Mouse (Mus musculus) c-Kit-positive CD71-negative TER-119-negative erythroid progenitor cells, embryonic 14.5 days (primary cell): ENCODE results near the gene Slc1a6.
"Not testable (repeated sequence)": the region's sequence is repeated elsewhere in the genome, so short reads cannot be mapped to it uniquely, and the experiment has no call there.

Experiments
- DNase-seq: peaks from one replicate; pipeline ENCODE4 v3.0.0-alpha.2; 2013; ENCODE audit warnings: low read depth

The Slc1a6 gene

DNA sequence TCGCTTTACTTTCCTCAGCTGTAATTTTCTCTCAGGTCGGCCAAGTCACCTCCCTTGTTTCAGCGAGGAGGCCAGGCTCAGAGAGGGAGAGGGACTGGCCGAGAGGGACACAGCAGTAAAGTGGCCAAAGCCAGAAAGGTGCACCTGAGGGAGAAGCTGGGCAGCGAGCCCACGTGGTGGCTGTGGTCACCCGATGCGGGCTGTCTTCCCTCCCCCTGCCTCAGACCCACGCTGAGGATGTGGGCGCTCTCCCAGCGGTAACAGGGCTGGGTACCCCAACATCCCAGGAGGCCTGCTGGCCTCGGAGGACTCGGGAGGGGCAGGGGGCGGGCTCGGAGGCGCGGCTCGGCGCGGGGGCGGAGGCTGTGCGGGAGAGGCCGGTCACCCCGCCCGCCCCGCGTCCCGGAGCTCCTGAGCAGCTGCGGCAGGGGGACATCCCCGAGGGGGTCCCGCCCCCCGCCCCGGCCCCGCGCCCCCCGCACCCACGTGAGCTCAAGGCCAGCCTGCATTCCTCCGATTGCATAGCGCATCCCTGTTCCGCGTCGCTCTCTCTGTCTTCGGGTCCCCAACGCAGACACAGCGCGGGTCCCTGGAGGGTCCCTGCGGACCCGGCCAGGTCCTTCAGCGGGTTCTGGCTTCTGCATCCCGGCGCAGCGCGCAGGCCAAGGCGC is at the start of gene Slc1a6:
TSS of gene Slc1a6 (plus strand) at position 516 of the 671 bp plus-strand sequence.
- no peak for DNase-seq

DNA sequence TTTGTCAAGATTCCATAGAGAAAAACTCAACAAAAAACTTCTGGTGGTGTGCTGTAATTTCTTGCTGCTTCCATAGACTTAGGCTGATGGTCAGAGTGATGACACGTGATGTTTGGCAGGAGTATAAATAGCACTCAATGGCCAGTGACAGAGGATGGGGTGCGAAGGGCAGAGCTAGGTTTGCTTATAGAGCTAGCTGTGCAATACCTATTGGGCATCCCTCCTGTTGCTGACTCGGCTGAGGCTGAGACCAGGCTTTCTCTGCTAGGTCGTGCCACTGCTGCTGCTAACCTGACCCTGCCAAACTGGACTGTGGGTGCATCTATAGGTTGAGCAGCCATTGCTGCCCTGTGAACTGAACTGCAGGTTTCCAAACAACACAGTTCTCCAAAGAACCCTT is 40.5 kb upstream of the Slc1a6 start:
- DNase-seq, result no peak

DNA sequence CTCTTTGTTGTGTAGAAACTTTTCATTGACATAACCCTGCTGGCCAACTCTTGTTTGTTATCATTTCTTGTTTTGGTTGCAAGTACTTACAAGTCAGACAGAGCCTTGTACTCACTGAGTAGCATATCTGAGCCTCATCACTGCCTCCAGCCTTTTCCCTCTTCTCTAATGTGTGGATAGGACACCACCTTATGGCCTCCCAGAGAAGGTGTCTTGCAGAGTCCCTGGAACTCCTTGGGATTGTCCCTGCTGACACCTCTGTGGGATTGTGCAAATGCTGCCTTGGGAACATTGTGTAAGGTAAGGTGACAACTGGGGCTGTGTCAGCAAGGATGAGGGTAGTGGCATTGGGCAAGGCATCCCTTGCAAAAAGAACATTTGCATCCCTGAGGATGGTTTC is 36.6 kb upstream of the Slc1a6 start:
- DNase-seq, result no peak

DNA sequence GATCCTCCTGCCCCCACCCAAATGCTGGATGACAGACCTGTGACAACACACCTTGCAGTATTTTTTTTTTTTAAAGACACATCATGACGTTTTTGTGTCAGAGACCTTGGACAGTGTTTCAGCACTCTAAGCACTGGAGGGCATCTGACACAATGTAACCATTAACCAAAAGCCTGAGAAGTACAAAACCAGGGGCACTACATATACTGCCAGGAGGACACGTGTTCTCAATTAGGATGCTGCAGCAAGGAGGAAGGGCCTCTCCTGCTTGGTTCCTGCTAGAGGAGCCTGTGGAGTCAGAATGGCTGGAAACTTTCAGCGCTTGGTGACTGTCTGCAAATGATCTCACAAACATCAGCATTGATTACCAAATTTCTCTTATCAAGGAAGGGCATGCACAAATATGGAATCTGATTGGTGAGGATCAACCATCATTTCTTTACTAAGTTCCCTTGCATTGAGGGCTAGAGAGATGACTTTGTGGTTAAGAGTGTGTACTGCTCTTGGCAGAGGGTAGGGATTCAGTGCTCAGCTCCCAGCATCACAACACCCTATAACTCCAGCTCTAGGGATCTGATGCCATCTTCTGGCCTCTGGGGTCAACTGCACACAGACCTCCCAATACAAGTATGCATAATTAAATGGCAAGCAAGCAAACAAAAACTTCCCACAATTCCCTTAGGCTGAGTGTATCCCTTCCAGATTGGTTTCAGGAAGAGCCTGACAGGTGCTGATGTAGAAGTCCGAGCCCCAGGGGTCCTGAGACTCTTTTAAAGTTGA is 34.7 kb upstream of the Slc1a6 start:
- no peak for DNase-seq

DNA sequence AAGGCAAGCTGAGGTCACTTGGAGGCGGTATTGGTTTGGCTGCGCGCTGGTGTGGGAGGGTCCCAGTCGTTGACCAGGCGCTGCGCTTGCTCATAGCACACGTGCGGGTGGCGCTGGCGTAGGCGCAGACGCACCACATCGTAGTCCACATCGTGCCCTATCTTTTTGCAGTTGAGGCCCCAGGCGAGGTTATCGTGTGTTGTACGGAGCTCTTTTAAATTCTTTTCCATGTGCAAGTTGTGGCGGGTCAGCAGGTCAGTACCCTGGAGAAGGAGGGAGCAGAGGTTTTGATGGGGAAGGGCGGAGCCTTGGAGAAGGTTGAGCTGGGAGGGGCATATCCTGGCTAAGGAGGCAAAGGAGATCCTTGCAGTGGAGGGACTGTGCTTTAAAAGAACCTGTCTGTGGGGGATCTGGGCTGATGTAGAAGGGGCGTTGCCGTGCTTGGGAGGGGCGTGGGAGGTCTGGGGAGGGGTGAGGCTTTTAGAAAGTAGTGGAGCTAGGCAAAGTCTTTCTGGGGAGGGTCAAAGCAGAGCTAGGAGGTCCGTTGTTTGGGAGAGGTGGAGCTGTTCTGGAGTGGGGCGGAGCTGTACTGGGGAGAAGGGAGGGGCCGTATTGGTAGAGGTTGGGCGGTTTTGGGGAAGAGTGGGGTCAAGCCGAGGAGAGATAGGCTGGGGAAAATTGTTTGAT is 33.1 kb upstream of the Slc1a6 start:
- no peak for DNase-seq

DNA sequence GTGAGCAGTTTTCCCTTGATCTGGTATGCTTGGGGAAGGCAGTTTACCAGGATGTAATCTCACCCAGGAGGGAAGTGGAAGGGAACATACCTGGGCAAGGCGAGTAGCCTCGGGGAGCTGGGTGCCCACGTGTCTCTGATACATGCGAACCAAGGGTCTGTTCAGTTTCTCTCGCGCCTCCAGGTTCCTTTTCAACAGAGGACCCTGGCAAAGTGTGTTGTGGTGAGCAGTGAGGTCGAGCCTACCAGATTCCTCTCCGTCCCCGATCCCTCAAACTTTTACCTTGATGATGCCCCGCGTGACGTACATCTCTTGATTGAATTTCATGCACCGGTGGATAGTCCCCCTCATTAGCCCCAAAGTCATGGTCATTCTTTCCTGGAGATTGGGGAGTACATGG is 32.1 kb upstream of the Slc1a6 start:
- no peak for DNase-seq

DNA sequence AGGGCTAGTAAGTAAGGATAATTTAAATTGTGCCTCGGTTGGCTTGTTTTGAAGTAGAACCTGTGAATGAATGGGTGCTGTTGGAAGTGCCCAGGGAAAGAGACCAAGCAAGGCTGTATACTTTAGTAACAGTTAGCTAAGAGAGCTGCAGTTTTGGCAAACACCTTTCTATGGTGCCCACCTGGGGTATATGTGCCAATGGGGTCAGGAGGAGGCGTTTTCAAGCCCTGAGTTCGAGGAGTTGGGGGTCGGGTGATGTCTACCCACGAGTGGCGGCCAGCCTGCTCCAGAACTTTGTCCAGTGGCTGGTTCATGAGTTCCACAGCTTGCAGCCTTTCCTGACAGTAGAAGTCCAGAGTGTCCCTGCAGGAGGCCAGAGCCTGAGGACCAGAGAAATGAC is 31.4 kb upstream of the Slc1a6 start:
- no peak for DNase-seq

DNA sequence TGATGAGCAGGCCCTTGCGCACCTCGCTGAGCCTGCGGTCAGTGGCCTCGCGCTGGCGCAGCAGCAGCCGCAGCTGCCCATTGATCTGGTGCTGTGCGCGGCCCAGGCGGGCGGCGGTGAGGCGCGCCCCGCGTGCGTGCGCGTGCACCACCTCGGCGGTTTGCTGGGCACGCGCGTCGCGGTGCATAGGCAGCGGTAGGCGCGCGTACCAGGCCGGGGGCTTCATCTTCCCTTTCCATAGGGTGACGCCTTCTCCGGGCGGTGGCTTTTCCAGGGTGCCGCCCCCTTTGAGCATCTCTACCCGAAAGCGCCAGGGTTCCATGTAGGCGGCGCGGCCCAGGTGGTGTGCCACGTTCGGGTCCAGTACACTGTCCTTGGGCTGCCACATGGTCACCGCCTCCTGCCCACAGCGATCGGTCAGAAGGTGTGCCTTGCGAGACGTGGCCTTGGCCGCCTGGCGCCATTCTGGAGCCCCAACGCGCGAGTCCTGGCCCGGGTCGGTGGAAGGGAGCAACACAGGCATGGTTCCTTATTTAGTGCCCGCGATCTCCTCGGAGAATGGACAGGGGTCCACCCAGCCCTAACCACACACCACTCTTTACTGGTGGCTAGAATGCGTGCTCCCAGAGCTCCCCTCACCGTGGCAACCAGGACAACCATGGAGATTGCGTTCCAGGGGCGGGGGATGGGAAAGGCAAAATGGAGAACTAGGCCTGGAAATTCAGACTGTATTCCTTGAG is 27.7 kb upstream of the Slc1a6 start, which contains the start of gene Ccdc105:
TSS of gene Ccdc105 (minus strand) at position 614 of the 740 bp plus-strand sequence.
- DNase-seq, result no peak

DNA sequence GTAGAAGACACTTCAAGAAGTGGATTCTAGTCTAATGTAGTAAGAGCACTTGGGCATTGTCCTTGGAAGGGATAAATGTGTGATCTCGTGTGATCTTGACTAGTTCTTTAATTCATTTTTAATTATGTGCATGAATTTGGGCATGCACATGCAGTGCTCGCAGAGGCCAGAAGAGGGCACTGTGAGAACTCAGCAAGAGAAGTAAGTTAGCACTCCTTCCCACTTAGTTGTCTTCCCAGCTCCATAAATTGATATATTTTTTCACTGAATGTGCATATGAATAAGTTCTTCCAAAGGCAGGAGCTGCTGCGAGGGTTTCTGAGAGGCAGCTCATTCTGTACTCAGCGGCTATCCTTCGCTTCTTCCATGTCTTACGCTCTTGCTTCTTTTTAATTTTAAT is 24.3 kb upstream of the Slc1a6 start:
- peak; percentile 23 for DNase-seq

DNA sequence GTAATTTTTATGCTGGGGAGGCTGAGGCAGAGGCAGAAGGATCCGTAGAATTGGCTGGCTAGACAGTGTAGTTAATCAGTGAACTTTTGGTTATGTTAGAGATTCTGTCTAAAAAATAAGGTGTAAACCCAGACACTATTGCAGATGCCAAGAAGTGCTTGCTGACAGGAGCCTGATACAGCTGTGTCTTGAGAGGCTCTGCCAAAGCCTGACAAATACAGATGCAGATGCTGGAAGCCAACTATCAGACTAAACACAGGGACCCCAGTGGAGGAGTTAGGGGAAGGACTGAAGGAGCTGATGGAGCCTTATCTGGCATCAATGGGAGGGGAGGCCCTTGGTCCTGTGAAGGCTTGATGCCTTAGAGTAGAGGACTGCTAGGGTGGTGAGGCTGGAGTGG is 14.7 kb upstream of the Slc1a6 start:
- DNase-seq, result no peak

DNA sequence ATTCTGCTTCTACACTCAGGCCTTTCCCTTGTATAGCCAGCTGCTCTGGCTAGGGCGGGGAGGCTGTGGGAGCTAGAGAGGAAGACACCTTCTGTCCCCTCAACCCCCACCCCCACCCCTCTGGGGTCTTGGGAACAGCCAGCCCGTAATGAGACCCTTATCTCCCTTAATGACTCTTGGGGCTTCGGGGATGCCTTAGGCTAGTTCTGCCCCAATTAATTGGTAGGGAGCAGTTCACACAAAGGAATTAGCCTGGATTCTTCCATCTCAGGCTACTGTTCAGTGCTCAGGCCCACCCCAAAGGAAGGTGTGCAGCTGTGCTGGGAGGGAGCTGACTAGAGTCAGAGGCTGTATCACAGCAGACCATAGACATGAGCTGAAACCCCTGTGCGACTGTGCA is 4.5 kb upstream of the Slc1a6 start:
- DNase-seq, result no peak

DNA sequence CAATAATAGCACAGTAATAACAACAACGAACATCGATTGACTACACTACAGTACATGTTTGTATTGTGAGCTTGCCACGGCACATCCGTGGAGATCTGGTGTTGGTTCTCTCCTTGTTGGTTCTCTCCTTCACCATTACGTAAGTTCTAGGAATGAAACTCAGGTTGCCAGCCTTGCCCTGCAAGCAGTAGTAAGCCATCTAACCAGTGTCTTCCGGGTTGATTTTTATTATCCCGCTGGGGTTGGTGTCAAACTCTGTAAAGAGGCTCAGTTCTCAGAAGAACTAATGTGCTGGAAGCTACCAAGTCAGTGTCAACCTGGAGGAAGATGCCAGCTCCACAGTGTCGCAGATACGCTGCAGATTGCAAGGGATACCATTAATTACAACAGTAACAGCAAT is 769 bp upstream of the Slc1a6 start:
- no peak for DNase-seq

DNA sequence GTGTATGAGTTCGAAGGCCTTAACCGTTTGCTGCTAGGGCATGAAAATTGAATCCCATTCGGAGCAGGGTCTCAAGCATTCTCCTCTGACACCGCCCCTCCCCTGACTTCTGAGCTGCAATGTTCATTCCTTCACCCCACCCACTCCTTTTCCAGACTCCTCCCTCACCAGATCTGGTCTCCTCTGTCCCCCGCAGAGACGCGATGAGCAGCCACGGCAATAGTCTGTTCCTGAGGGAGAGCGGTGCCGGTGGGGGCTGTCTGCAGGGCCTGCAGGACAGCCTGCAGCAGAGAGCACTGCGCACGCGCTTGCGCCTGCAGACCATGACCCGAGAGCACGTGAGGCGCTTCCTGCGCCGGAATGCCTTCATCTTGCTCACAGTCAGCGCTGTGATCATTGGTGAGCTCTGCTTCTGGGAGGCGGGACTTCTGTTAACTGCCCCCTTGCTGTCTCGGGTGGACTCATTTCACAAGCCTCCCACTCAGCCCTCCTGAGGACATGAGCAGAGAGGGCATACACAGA is 7.3 kb downstream of the Slc1a6 start:
- DNase-seq, result no peak

DNA sequence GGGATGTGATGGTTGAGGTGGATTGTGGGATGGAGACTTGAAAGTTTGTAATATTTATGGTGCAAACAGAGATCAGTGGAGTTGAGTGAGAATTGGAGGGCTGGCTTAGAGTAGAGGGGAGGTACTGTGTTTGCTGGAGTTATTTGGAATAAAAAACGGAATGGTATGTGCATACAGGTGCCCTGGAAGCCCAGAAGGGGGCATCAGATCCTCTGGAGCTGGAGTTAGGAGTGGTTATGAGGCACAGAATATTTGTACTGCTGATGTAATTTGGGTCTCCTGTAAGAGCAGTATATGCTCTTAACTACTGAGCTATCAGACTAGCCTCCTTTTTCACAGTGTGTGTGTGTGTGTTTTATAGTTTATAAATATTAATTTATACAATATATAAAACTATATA is 10.3 kb downstream of the Slc1a6 start:
- DNase-seq, result no peak

DNA sequence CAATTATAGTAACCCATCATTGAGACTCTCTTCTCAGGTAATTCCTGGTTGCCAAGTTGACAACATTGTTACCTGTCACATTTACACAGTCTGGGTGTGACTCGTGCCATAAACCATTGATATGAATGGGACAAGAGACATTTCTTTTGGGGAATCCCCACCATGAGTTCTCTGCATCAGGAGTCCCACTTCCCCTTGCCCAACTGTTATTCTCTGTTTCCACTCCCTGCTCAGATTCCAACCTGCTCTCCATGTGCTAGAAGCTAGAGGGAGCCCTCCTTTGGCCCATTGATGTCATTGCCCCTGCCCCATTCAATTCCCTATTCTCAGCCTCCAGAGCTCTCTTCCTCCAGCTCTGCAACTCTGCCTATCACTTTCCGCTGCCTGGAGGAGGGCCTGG is 21.2 kb downstream of the Slc1a6 start:
- no peak for DNase-seq

DNA sequence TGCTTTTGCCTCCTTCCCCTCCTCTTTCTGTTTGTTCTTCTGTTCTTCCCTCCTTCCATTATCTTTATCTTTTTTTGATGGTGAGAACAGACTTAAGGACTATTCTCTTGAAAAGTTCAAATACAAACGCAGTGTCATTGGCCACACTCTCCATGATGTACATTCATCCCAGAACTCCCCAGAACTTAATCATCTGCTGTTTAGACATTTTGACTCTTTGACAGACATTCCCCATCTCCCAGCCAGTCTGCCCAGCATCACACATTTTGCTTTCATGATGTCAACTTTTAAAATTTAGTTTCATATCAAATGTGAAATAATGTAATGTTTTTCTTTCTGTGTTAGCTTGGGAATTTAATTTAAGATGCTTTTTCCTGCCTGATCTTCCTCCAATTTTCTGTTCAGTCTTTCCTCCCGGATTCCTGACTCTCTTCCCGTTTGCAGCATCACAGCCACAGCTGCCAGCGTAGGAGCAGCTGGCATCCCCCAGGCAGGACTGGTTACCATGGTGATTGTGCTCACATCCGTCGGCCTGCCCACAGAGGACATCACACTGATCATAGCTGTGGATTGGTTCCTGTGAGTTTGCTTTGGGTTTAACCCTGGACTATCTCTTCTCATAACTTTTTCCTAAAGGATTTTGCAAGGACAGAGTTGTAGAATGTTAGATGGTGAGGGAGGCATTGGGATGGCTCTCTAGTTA is 32.2 kb downstream of the Slc1a6 start:
- DNase-seq, result no peak

DNA sequence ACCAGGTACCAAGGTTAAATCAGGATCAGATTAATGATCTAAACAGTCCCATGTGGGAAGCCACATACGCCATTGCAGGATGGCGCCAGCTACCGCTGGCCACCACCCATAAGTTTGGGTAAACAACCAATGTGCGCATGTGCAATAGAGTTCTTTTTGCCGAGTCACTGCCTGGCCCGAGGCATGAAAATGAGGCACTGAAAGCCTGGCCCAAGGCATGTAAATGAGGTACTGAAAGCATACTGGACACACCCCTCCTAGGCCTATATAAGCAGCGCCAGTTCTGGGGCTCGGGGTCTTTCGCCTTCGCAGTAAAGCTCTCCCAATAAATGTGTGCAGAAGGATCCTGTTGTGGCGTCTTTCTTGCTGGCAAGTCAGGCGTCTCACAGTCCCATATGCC is 60.2 kb downstream of the Slc1a6 start:
- DNase-seq, result not testable (repeated sequence)

DNA sequence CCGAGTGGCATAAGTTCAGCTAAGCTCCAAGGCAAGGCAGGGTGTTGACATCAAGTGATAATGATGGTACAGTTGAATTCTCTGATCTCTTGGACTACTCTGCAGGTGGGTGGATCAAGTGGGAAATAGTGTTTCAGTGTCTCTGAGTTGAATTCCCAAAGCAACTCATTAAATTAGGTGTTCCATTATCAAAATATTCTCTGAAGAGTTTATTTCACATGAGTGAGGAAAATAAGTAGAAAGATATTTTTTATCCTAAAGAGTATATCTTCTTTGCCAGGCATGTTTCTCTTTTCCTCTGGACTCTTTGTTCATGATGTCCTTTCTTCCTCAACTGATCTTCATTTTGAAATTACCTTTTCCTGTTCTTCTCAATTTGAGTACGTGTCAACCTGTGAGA is 71.8 kb downstream of the Slc1a6 start, which contains the start of gene Olfr1356:
TSS of gene Olfr1356 (minus strand) at position 101 of the 400 bp plus-strand sequence.
- DNase-seq, result no peak
